Mouse (Mus musculus) small intestine, adult 2 months (tissue): Measurements from ENCODE around the gene C1qtnf7.

Experiments
- CTCF ChIP-seq: fragments of 200-500 bp; IDR thresholded peaks from 2 replicates; pipeline ENCODE4 v1.5.1; 2012; ENCODE audit warnings: low read depth, mild to moderate bottlenecking, control low read depth, inconsistent platforms, low read length, moderate library complexity, mixed read lengths; ENCODE audit not compliant: insufficient replicate concordance, insufficient read length; ENCODE audit errors: extremely low read depth
- POLR2A ChIP-seq: fragments of 200-500 bp; IDR thresholded peaks from 2 replicates; pipeline ENCODE4 v1.6.1; 2012; ENCODE audit warnings: low read depth, mild to moderate bottlenecking, control low read depth, inconsistent platforms, low read length, moderate library complexity

DNA sequence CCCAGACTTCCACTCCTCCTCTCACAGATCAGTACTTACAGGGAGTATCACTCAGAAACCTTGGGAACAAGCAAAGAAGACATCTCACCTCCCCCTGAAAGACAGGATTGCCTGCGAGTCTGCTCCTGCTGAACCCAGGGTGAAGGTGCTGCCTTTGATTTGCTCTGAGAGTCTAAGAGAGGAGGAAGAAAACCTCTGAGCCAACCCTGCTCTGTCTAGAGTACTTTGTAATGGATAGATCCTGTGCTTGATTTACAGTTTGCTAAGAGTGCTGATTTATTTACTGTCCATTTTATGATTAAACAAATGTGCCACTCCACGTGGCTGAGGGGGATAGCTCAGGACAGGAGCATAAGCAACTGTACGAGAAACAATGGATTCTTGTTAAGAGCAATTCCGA is 35.1 kb downstream of the C1qtnf7 start:
- TF ChIP-seq CTCF (no peak), POLR2A (no peak)
